Mouse (Mus musculus): ENCODE data around the gene Dclk1. TPM values are rescaled to one million over a fixed set of nuclear protein-coding genes. Genes with fewer than 3 reads are reported as not detected.

The Dclk1 gene
- total and polyA plus RNA-seq, 3 experiments = 0.52 to 6.3 (median 2.6) TPM

DNA sequence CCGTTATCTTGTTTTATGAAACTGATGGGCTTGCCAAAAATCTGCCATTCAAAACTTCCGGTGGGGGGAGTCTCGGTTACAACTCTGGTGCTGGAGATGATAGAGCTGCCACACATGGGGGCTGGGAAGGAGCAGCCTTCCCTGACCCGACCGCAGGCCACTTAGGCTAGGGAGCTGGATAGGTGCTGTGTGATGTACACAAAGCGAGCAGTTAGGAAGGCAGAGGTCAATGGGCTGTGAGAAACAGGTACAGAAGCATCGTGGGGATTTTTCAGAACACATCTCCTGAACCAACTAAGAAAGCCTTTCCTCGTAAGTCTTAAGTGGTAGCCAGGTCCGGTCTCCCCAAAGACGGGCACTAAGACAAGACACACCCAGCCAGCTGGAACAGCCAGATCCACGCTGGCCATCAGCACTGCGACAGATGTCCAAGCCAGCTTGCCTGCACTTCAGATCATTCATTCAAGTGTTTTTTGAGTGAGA is 297.7 kb downstream of the Dclk1 start:
- no peak for DNase-seq

DNA sequence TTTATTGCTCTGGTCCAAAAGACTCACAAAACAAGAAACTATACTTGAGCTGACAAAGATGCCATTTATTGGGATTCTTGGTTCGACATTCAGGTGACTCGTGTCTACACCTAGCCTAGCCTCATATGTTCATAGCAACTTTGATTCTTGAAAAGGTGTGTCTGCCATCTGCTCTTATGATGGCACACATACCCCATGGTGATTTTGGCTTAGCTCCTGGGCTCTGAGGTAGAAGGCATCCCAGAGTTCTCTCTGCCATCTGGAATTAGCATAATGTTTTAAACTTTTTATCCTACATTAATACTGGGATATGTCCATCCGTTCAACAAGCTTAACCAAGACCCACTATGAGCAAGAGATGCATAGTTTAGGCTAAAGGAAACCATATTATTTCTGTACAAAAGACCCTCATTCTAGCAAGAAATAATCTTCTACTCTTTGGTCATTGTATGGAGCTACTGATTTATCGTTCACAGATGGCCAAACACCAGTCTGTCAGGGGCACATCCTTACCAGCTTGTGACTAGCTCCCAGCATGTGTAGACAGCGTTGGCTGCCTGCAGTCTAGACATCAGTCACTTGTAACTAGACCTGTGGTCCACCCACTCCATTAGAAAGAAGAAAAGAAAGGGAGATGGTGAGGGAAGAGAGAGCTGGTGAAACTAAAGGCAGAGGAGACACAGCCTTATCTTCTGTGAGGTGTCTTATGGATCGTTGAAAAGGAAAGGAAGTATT is 298.4 kb downstream of the Dclk1 start:
- no peak for DNase-seq

- DNase-seq = no peak
Observed at GRCm38 (mm10) chr3:55541799-55542198, 299.6 kb downstream of the Dclk1 start.

GRCm38 (mm10) chr3:55542310-55542709 is 300.1 kb downstream of the Dclk1 start:
- DNase-seq = peak; percentile 42

- no peak for DNase-seq
Observed at GRCm38 (mm10) chr3:55542947-55543346, 300.8 kb downstream of the Dclk1 start.

GRCm38 (mm10) chr3:55543929-55544684 is 301.9 kb downstream of the Dclk1 start:
- DNase-seq = no peak

DNA sequence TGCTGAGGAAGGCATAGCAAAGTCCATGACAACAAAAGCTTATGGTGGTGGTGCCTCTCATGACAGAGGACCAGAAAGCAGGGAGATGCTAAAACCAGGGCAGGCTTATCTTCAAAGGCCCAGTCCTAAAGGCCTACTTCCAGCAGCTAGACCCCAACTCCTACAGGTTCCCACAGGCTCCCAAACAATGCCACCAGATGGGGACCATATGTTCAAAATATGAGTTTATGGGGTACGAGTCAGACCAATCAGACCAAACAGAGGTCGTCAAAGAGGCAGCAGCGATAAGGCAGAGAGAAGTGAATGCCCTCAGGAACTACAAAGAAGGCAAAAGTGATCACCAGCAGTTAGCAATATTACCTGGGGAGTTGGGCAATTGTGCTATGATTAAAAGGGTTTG is 303.1 kb downstream of the Dclk1 start:
- DNase-seq = no peak

DNA sequence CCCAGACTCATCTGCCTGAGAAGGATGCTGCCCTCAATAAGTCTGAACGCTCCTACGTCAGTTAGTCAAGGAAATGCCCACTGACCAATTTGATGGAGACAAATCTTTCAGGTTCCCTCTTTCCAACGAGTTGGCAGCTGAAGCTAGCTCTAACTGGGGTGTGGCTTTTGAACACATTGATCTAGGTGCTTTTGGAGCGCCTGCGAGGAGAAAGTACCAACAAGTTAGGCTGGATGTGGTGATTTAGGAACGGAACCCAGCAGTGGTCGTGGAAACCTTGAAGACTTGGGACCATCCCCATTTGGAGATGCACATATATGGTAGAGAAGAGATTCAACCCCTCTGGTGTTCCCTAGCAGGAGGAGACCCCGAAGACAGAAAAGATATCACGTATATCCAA is 303.8 kb downstream of the Dclk1 start:
- no peak for DNase-seq

DNA sequence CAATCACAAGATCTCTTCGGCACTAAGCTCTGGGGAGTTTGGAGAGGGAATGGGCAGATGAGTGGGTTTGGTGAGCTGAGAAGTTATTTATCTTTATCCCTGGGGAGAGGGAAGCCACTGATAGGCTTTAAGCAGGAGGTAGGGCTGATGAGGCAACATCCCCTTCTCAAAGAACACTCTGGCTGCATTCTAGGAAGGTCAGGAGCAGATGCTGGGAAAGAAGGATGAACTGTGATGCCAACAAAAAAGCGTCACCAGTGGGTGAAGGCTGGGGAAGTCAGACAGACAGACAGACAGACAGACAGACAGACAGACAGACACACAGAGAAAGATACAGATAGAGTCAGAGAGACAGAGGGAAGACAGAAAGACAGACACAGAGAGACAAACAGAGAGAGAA is 304.9 kb downstream of the Dclk1 start:
- DNase-seq = no peak

DNA sequence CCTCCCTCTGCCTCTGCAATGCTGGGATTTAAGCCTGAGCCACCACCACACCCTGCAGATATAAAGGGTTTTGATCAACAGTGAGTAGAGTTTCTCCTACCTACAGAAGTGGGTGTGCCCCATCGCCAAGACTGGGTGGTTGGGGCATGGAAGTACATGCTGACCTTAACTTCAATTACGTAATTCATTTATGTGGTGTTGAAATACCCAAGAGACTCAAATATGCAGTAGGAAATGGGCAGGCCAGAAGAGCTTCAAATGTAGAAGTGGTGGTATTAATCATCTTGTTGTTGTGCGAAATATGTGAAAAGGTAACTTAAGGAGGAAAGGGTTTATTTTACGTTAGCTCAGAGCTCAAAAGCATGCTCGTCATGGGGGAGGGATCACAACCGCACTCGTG is 307.2 kb downstream of the Dclk1 start:
- no peak for DNase-seq

DNA sequence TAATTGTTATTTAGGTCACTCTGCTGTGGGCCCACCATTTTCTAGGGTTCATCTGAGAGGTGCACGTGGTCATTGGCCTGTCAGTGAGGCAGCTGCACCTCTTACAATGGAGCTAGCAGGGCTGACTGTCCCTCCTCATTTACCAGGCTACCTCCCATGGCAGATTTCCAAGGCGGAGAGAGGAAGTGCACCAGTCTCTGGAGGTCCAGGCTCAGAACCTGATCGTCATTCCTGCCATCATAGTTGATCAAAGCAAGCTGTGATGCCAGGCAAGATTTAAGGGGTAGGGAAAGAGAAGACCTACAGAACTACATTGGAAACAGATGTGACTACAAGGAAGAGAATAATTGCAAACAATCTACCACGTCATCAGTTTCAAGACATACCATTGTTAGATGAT is 308.8 kb downstream of the Dclk1 start:
- DNase-seq = no peak

DNA sequence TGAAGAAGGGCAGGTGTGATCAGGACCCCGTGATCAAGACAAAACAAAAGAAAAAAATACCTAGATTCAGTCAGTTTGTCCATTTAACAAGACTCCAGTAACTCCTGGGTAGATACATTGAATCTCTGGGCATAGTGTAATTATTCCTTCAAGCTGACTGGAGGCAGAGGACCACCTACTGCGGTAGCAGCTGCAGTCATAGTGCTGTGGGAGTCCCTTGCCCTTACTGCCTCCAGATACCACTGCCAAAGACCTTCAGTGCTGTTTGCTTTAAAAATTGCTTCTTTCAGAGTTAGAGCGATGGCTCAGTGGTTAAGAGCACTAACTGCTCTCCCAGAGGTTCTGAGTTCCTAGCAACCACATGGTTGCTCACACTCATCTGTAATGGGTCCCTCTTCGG is 309.7 kb downstream of the Dclk1 start:
- no peak for DNase-seq

DNA sequence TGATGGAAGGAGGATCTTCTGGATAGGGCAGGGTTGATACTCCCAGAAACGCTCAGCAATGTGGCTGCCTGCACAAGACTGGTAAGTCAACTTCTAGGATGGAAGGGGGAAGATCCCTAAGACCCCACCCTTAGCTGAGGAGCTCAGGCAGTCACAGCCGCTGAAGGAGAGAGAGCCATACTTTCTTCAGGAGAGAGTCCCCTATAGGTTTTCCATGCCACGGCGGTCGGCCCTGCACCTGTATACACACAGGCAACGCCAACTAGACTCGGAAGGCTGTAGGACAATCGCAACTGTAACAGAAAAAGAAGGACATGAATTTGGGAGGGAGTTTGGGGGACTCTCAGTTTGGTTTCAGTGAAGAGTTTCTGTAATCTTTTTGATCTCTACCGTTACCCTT is 310.9 kb downstream of the Dclk1 start:
- no peak for DNase-seq

GRCm38 (mm10) chr3:55555848-55556247 is 313.7 kb downstream of the Dclk1 start:
- no peak for DNase-seq

DNA sequence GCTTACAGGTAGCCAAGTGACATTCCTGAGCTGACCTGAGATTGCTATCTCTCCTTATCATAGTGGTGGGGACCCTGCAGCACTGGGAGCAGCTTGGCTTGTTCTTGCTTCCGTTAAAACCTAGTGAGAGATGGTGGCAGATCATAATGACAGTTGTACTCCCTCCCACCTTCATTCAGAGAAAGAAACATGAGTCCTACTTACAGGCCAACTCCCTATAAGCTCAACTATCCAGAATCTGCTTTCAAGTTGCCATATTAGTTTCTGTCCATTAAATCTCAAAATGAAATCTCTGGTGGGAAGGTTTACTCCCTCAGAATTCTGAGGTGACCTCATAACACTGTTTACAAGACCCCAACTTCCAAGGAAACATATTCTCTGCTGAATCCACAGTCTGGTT is 316.4 kb downstream of the Dclk1 start:
- no peak for DNase-seq

GRCm38 (mm10) chr3:55567476-55567875 is 325.3 kb downstream of the Dclk1 start:
- DNase-seq = no peak

DNA sequence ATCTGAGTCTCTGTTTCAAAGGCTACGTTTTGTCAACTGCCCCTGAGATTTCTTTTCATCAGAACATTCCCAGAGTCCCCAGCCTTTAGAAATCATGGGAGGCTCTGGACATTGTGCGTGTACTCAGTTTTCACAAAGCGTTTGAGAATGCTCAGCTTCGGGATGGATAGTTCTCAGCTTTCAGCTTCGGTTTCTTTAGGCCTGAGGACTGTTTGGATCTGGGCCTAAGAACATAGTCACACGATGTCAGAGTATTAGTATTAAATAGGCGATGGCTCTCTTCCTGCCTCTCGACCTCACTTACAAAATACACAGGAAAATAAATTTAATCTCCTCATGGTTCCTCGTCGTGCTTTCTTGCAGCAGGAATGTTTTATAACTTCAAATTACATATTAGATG is 327.4 kb downstream of the Dclk1 start:
- no peak for DNase-seq

GRCm38 (mm10) chr3:55571034-55571433 is 328.9 kb downstream of the Dclk1 start:
- DNase-seq = no peak

GRCm38 (mm10) chr3:55571552-55572296 is 329.6 kb downstream of the Dclk1 start:
- peak; percentile 71 for DNase-seq

- no peak for DNase-seq
Observed at GRCm38 (mm10) chr3:55572297-55572681, 330.1 kb downstream of the Dclk1 start.

- peak; percentile 62 for DNase-seq
Observed at GRCm38 (mm10) chr3:55574003-55574402, 331.8 kb downstream of the Dclk1 start.

GRCm38 (mm10) chr3:55587434-55587971 is 345.3 kb downstream of the Dclk1 start:
- no peak for DNase-seq
